Mouse (Mus musculus): Measurements from ENCODE around the gene Vnn1.

- TF ChIP-seq POLR2A (IDR thresholded peaks at IDR 0.05; ENCODE audit: insufficient read depth, low read depth, low read length) = no peak
- no peak for TF ChIP-seq CTCF (IDR thresholded peaks at IDR 0.05; ENCODE audit: insufficient read depth, low read depth, low read length)
Measured at GRCm38 (mm10) chr10:23923941-23924340, 29.5 kb downstream of the Vnn1 start.

All from olfactory bulb, adult 2 months (tissue).